In genomic region chr13:90642206-90642823, GRCm38 (mm10) we compare ENCODE assay signal across 9 mouse cellular contexts.
DNase-seq lines count a peak whose midpoint lies in the region; ATAC-seq and TF ChIP-seq lines count a peak whose summit lies in the region.
"Had no signal": no experiment of that assay in that cellular context is flagged by ENCODE, and none has a peak within 500 bp of the region (broad histone marks: within the 10 kb centered on the region; RNA-seq: fewer than 3 reads in every experiment).

No protein-coding gene starts in this region.

- H3K9me3 ChIP-seq in embryonic facial prominence, embryonic 12.5 days, result no peaks in the 10 kb centered on the region
- no peaks in the 10 kb centered on the region for H3K9me3 ChIP-seq in hindbrain, embryonic 14.5 days (ENCODE audit: control insufficient read depth, low read length)
- no peaks in the 10 kb centered on the region for H3K9me3 ChIP-seq in midbrain, embryonic 15.5 days

- H3K9ac ChIP-seq in embryonic facial prominence, embryonic 12.5 days, result no peak overlapping the region
- no peak overlapping the region for H3K9ac ChIP-seq in hindbrain, embryonic 14.5 days
- no peak overlapping the region for H3K9ac ChIP-seq in midbrain, embryonic 15.5 days

- no peak overlapping the region for H3K4me3 ChIP-seq in embryonic facial prominence, embryonic 12.5 days
- no peak overlapping the region for H3K4me3 ChIP-seq in hindbrain, embryonic 14.5 days (replicated peaks; ENCODE audit: low read length)
- no peak overlapping the region for H3K4me3 ChIP-seq in midbrain, embryonic 15.5 days

- peak; percentile 57 for DNase-seq in brain, embryonic 14.5 days (ENCODE audit: low read depth)
- no peak for DNase-seq in hindbrain, embryonic 14.5 days (ENCODE audit: low spot score)
- DNase-seq in urinary bladder, adult 2 months (ENCODE audit: low spot score), result no peak
- no peak for DNase-seq in thymus, postnatal 36 days
- DNase-seq in lung, postnatal 10 days, result no peak
- DNase-seq: right cerebral cortex, postnatal 4 days had no signal

- H3K4me2 ChIP-seq in embryonic facial prominence, embryonic 12.5 days (replicated peaks), result no peak overlapping the region
- H3K4me2 ChIP-seq in hindbrain, embryonic 14.5 days (replicated peaks), result no peak overlapping the region
- H3K4me2 ChIP-seq in midbrain, embryonic 15.5 days, result no peak overlapping the region

- no peak for TF ChIP-seq POLR2A in brain, embryonic 14.5 days (IDR thresholded peaks at IDR 0.05; ENCODE audit: borderline replicate concordance, extremely low read depth, insufficient read depth, insufficient read length, poor library complexity, severe bottlenecking)

- peak; percentile 52; the same call in 1 of the 2 replicates for ATAC-seq in embryonic facial prominence, embryonic 12.5 days (ENCODE audit: insufficient number of reproducible peaks, insufficient read depth, low FRiP score, low TSS enrichment)
- ATAC-seq in hindbrain, embryonic 14.5 days (ENCODE audit: low FRiP score), result 0 out of 2 replicates have a peak, but pooled peaks have one; percentile 17
- peak; percentile 24; the same call in 1 of the 2 replicates for ATAC-seq in midbrain, embryonic 15.5 days (replicated peaks)
- ATAC-seq: intestine, embryonic 16.5 days had no signal

- no peaks in the 10 kb centered on the region for H3K27me3 ChIP-seq in embryonic facial prominence, embryonic 12.5 days
- H3K27me3 ChIP-seq in hindbrain, embryonic 14.5 days (ENCODE audit: control insufficient read depth, insufficient read depth, low read length), result no peaks in the 10 kb centered on the region
- H3K27me3 ChIP-seq in midbrain, embryonic 15.5 days (replicated peaks), result no peaks in the 10 kb centered on the region

- peaks cover 7% of the 10 kb centered on the region for H3K4me1 ChIP-seq in embryonic facial prominence, embryonic 12.5 days
- H3K4me1 ChIP-seq in hindbrain, embryonic 14.5 days (replicated peaks; ENCODE audit: control insufficient read depth, insufficient read depth, low read length), result peaks cover 12% of the 10 kb centered on the region
- peaks cover 17% of the 10 kb centered on the region for H3K4me1 ChIP-seq in midbrain, embryonic 15.5 days

- TF ChIP-seq CTCF in brain, embryonic 14.5 days (IDR thresholded peaks at IDR 0.05; ENCODE audit: borderline replicate concordance, extremely low read depth, insufficient read depth, insufficient read length), result no peak

- 28% methylated on average over 5 of the region's 5 CpGs for WGBS in embryonic facial prominence, embryonic 12.5 days
- 64% methylated on average over 5 of the region's 5 CpGs for WGBS in hindbrain, embryonic 14.5 days
- whole genome bisulfite sequencing in midbrain, embryonic 15.5 days, result 37% methylated on average over 5 of the region's 5 CpGs

- peak overlapping the region; percentile 80 for H3K27ac ChIP-seq in embryonic facial prominence, embryonic 12.5 days
- peak overlapping the region; percentile 23 for H3K27ac ChIP-seq in hindbrain, embryonic 14.5 days
- H3K27ac ChIP-seq in midbrain, embryonic 15.5 days, result peak overlapping the region; percentile 75

- no peaks in the 10 kb centered on the region for H3K36me3 ChIP-seq in embryonic facial prominence, embryonic 12.5 days
- no peaks in the 10 kb centered on the region for H3K36me3 ChIP-seq in hindbrain, embryonic 14.5 days (replicated peaks; ENCODE audit: control insufficient read depth, insufficient read depth)
- H3K36me3 ChIP-seq in midbrain, embryonic 15.5 days (replicated peaks), result no peaks in the 10 kb centered on the region

Comparison
In these comparisons a context has a peak if more than half of its experiments do, and no peak if none do; other contexts are left out.
1. H3K27ac ChIP-seq: peak in every context shown above with its lines; median percentile 80 in embryonic facial prominence, embryonic 12.5 days; 75 in midbrain, embryonic 15.5 days; 23 in hindbrain, embryonic 14.5 days.